Mouse (Mus musculus) bone marrow, adult 2 months (tissue): ENCODE results near the gene Dapk3.

ENCODE experiments used
- CTCF ChIP-seq: fragments of 200-500 bp; IDR thresholded peaks from 2 replicates; pipeline ENCODE4 v1.5.1; 2011; ENCODE audit warnings: low read length, control low read depth; ENCODE audit not compliant: control insufficient read depth, insufficient read depth
- POLR2A ChIP-seq: fragments of 200-500 bp; IDR thresholded peaks from 2 replicates; pipeline ENCODE4 v1.6.1; 2011; ENCODE audit warnings: low read depth, mild to moderate bottlenecking, control low read depth, low read length, borderline replicate concordance; ENCODE audit not compliant: control insufficient read depth

DNA sequence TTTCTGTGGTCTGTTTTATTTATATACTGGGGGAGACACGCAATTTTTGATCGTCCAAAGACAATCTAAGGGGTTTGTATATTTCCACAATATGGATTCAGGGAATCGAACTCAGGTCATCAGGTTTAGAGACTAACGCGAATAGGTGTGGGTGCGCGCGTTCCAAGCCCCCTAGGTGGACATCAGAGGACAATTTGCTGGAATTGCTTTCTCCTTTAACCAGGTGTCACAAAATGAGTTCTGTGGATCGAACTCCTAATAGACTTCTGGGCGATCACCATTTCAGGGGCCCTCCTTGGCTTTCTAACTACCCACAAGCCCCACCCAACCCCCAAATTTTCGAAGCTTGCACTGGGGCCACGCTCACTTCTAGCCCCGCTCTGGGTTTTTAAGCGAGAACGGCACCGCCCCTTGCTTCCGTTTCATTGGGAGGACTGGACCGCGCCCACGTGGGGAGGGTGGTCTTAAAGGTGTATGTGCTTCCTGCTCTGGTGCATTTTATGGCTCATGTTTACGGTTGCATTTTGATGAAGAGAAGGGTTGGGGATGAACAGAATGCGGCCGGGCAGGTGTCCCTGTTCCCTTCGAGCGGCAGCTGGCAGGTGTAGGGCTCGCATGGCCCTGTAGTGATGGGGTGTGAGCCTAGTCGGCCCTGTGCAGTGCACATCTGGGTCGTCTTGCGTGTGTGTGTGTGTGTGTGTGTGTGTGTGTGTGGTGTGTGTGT, 14.1 kb upstream of the Dapk3 start:
- TF ChIP-seq POLR2A: no peak
- no peak; the same call in 1 of the 2 replicates for TF ChIP-seq CTCF
